Mouse (Mus musculus) brain, embryonic 18.5 days (tissue): ENCODE data around the gene Mob3a.

Experiments
- DNase-seq: peaks from one replicate; pipeline ENCODE4 v3.0.0-alpha.2; 2012; ENCODE audit warnings: low read depth, low spot score

The Mob3a gene

GRCm38 (mm10) chr10:80700038-80700504 is 1.7 kb downstream of the Mob3a start:
- DNase-seq: no peak

- no peak for DNase-seq
Observed at GRCm38 (mm10) chr10:80698605-80699004, 3.2 kb downstream of the Mob3a start.

GRCm38 (mm10) chr10:80697812-80698211 is 4.0 kb downstream of the Mob3a start:
- DNase-seq: no peak

GRCm38 (mm10) chr10:80697393-80697787 is 4.4 kb downstream of the Mob3a start:
- DNase-seq: no peak

- DNase-seq: no peak
Observed at GRCm38 (mm10) chr10:80696502-80697392, 5.0 kb downstream of the Mob3a start.

- DNase-seq: no peak
Observed at GRCm38 (mm10) chr10:80695801-80696501, 5.8 kb downstream of the Mob3a start.

- DNase-seq: no peak
Observed at GRCm38 (mm10) chr10:80695186-80695585, 6.6 kb downstream of the Mob3a start.

GRCm38 (mm10) chr10:80694159-80694938 is 7.4 kb downstream of the Mob3a start:
- DNase-seq: no peak

- DNase-seq: no peak
Observed at GRCm38 (mm10) chr10:80693401-80694045, 8.3 kb downstream of the Mob3a start.

- DNase-seq: no peak
Observed at GRCm38 (mm10) chr10:80692249-80693165, 9.3 kb downstream of the Mob3a start.

GRCm38 (mm10) chr10:80687850-80688249 is 13.9 kb downstream of the Mob3a start:
- no peak for DNase-seq

GRCm38 (mm10) chr10:80686617-80687016 is 15.2 kb downstream of the Mob3a start:
- no peak for DNase-seq

- no peak for DNase-seq
Observed at GRCm38 (mm10) chr10:80684984-80685383, 16.8 kb downstream of the Mob3a start.

- no peak for DNase-seq
Observed at GRCm38 (mm10) chr10:80684214-80684613, 17.6 kb downstream of the Mob3a start.

GRCm38 (mm10) chr10:80683647-80684046 is 18.1 kb downstream of the Mob3a start:
- no peak for DNase-seq

- DNase-seq: no peak
Observed at GRCm38 (mm10) chr10:80682003-80682402, 19.8 kb downstream of the Mob3a start.

- no peak for DNase-seq
Observed at GRCm38 (mm10) chr10:80680260-80680696, 21.5 kb downstream of the Mob3a start.

- DNase-seq: no peak
Observed at GRCm38 (mm10) chr10:80679556-80680259, 22.1 kb downstream of the Mob3a start.

- DNase-seq: no peak
Observed at GRCm38 (mm10) chr10:80678601-80679377, 23.0 kb downstream of the Mob3a start.
